Mouse (Mus musculus): ENCODE data around the gene Uba2.
"Not testable (repeated sequence)": the region's sequence is repeated elsewhere in the genome, so short reads cannot be mapped to it uniquely, and the experiment has no call there.

DNA sequence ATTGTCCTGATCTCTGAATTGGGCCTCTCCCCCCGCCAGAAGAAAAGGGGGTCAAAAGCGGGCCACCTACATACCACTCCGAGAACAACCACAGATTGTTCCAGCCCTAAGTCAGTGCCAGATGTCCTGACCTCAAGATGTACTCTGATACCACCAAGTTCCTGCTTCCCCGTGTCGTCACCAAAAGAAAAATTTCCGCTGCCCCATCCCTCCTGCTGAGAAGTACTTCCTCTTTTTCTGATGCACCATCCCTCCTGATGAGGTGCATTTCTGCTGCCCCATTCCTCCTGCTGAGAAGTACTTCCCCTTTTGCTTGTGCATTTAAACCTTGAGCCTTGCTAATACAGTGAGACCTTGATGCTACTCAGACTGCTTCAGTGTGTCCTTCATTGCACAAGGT is 6.8 kb upstream of the Uba2 start:
- not testable (repeated sequence) for TF ChIP-seq POLR2A (IDR thresholded peaks at IDR 0.05; ENCODE audit: low read depth, low read length); CTCF (IDR thresholded peaks at IDR 0.05; ENCODE audit: extremely low read depth, insufficient read depth, insufficient read length, insufficient replicate concordance)
